Mouse (Mus musculus) forebrain, embryonic 11.5 days (tissue): Measurements from ENCODE around the gene Pitpnm1. TPM values are rescaled to one million over a fixed set of nuclear protein-coding genes. Genes with fewer than 3 reads are reported as not detected.

ENCODE experiments used
- ATAC-seq: fragments of 200-750 bp; cut with Nextera tagmentation; replicated peaks from 2 replicates; pipeline ENCODE4 v1.8.0; 2017; ENCODE audit warnings: moderate TSS enrichment; ENCODE audit not compliant: low FRiP score
- DNase-seq: peaks from one replicate; pipeline ENCODE4 v3.0.0-alpha.2; 2017; ENCODE audit warnings: low spot score
- H3K27ac ChIP-seq: fragments of 300-500 bp; sonication (generic); 2 replicates; pipeline ENCODE4 v1.5.1; 2014; ENCODE audit warnings: low read depth, low read length
- H3K27me3 ChIP-seq: fragments of 300-500 bp; sonication (generic); 2 replicates; pipeline ENCODE4 v1.6.1; 2014; ENCODE audit warnings: mild to moderate bottlenecking, low read length, mixed read lengths; ENCODE audit not compliant: control insufficient read depth, insufficient read depth
- H3K36me3 ChIP-seq: fragments of 300-500 bp; sonication (generic); 2 replicates; pipeline ENCODE4 v1.6.1; 2014; ENCODE audit warnings: mild to moderate bottlenecking, low read length, moderate library complexity, mixed read lengths; ENCODE audit not compliant: control insufficient read depth, insufficient read depth
- H3K4me1 ChIP-seq: fragments of 300-500 bp; sonication (generic); replicated peaks from 2 replicates; pipeline ENCODE4 v1.6.1; 2014; ENCODE audit warnings: low read length, mixed read lengths; ENCODE audit not compliant: control insufficient read depth, insufficient read depth
- H3K4me2 ChIP-seq: fragments of 300-500 bp; sonication (generic); 2 replicates; pipeline ENCODE4 v1.6.1; 2014; ENCODE audit warnings: low read depth, mild to moderate bottlenecking, low read length, moderate library complexity, mixed read lengths; ENCODE audit not compliant: severe bottlenecking
- H3K4me3 ChIP-seq: fragments of 300-500 bp; sonication (generic); 2 replicates; pipeline ENCODE4 v1.5.1; 2014; ENCODE audit warnings: low read depth, low read length
- H3K9ac ChIP-seq: fragments of 300-500 bp; sonication (generic); 2 replicates; pipeline ENCODE4 v1.6.1; 2014; ENCODE audit warnings: low read length
- H3K9me3 ChIP-seq: fragments of 300-500 bp; sonication (generic); 2 replicates; pipeline ENCODE4 v1.6.1; 2016; ENCODE audit warnings: low read length, mixed read lengths; ENCODE audit not compliant: control insufficient read depth
- whole genome bisulfite sequencing: fragments of 180-500 bp; shearing (Covaris S2); extraction: QIAGEN DNeasy Blood & Tissue Kit; methylation state at CpG from one replicate; pipeline ENCODE4 v1.1.7; 2014; 5-methylcytosine and 5-hydroxymethylcytosine counted together
- polyA plus RNA-seq: library from polyadenylated mRNA; unstranded; fragments of >200 nt; fragmentation: Nextera tagmentation; extraction: Ambion mirVana; gene quantifications from 2 replicates; pipeline ENCODE4 v1.2.1, GENCODE M21; 2014

Pitpnm1 gene
- polyA plus RNA-seq, 1 experiment from 2014 or later: 18.0 TPM

DNA sequence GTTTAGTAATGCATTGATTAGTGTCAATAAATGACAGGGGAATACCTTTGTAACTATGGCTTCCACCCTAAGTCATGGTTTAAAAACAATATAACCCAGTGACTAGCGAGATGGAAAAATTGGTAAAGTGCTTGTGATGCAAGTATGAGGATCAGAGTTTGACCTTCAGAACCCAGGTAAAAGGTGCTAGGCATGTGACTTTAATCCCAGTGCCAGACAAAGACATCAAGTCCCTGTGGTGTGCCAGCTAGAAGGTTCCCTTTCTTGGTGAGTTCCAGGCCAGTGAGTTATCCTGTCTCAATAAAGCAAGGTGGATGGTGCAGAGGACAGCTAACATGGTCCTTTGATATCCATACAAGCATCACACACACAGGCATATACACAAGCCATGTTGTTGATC lies 24.3 kb upstream of the Pitpnm1 start:
- Histone ChIP-seq H3K4me2 (no peak overlapping the region), H3K27ac (no peak overlapping the region), H3K9ac (no peak overlapping the region), H3K4me3 (no peak overlapping the region), H3K27me3 (no peaks in the 10 kb centered on the region), H3K36me3 (no peaks in the 10 kb centered on the region), H3K9me3 (no peaks in the 10 kb centered on the region), H3K4me1 (no peaks in the 10 kb centered on the region)
- DNase-seq: no peak
- no peak for ATAC-seq
- WGBS: 88% methylated on average over 1 of the region's 1 CpGs

DNA sequence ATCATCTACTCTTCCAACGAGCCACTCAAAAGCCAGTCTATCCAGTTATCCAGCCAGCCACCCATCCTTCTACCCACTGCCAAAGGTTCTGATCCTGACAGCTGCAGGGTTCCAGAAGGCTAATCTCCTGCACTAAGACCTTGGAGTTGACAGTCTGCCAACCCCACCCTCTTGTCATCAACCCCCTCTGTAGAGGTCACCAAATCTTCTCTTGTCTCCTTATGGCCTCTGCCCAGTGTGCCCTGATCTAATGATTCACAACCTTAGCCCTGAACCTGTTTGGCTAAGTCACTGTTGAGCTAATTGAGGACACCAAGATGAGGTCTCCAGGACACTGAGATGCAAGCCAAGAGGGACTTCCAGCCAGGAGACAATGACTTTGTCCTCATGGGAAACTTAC lies 20.2 kb upstream of the Pitpnm1 start:
- DNase-seq: peak; percentile 17
- WGBS: 83% methylated on average over 1 of the region's 1 CpGs
- no peak overlapping the region for H3K9ac ChIP-seq
- H3K4me1 ChIP-seq: no peaks in the 10 kb centered on the region
- no peaks in the 10 kb centered on the region for H3K36me3 ChIP-seq
- no peaks in the 10 kb centered on the region for H3K27me3 ChIP-seq
- no peak overlapping the region for H3K4me2 ChIP-seq
- H3K4me3 ChIP-seq: no peak overlapping the region
- ATAC-seq: no peak
- no peak overlapping the region for H3K27ac ChIP-seq
- no peaks in the 10 kb centered on the region for H3K9me3 ChIP-seq

DNA sequence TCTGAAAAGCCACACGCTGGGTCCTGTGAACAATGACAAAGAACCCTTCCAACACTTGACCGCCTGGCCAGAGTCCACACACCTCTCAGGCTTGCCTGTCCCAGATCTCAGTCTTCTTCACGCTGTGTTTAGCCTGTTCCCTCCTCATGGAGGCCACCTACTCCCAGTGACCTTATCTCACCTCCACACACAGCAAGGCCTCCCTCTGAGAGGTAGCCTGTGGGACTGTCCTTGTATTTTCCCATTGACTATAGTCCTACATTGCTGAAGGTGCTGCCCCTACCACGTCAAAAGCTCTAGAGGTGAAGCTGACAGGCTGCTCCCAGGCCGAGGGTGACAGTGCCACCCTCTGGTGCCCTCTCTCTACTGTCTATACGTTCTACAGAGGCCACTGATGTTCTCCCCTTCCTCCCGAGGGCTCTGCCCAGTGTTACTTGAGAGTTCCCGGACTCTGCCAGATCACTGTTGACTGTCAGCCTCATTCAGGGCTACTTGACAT lies 19.2 kb upstream of the Pitpnm1 start:
- Histone ChIP-seq H3K4me1 (no peaks in the 10 kb centered on the region), H3K27me3 (no peaks in the 10 kb centered on the region), H3K9ac (no peak overlapping the region), H3K36me3 (no peaks in the 10 kb centered on the region), H3K4me2 (no peak overlapping the region), H3K4me3 (no peak overlapping the region), H3K27ac (no peak overlapping the region), H3K9me3 (no peaks in the 10 kb centered on the region)
- DNase-seq (peak; percentile 42), ATAC-seq (no peak)
- 69% methylated on average over 8 of the region's 8 CpGs for WGBS

DNA sequence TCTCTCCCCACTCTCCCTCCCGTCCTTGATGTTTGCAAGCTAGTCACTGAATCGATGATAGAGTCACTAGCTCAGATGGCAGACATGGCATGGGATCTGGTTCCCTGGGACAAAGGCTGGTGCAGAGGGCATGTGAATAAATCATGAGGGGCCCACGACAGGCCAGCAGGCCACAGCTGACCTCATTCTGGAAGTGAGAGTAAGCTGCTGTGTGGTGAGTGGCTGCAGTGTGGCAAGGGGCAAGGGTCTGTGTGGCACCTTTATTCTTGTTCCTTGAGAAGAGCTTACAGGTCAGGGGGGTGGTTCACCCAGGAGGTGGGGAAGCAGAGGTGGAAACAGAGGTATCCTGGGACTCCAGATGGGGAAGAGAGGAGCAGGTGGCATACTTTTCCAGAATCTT lies 18.4 kb upstream of the Pitpnm1 start, which contains the start of gene Cabp2:
Cabp2 (plus strand) TSS at position 185 of the 400 bp plus-strand sequence.
- Histone ChIP-seq H3K4me1 (no peaks in the 10 kb centered on the region), H3K4me2 (no peak within 1 kb of the TSS), H3K9ac (no peak within 1 kb of the TSS), H3K27ac (no peak within 1 kb of the TSS), H3K27me3 (no peaks in the 10 kb centered on the region), H3K36me3 (no peaks in the 10 kb centered on the region), H3K9me3 (no peaks in the 10 kb centered on the region), H3K4me3 (no peak within 1 kb of the TSS)
- ATAC-seq (no peak), DNase-seq (peak; percentile 42)
- 70% methylated on average over 3 of the region's 3 CpGs for WGBS

DNA sequence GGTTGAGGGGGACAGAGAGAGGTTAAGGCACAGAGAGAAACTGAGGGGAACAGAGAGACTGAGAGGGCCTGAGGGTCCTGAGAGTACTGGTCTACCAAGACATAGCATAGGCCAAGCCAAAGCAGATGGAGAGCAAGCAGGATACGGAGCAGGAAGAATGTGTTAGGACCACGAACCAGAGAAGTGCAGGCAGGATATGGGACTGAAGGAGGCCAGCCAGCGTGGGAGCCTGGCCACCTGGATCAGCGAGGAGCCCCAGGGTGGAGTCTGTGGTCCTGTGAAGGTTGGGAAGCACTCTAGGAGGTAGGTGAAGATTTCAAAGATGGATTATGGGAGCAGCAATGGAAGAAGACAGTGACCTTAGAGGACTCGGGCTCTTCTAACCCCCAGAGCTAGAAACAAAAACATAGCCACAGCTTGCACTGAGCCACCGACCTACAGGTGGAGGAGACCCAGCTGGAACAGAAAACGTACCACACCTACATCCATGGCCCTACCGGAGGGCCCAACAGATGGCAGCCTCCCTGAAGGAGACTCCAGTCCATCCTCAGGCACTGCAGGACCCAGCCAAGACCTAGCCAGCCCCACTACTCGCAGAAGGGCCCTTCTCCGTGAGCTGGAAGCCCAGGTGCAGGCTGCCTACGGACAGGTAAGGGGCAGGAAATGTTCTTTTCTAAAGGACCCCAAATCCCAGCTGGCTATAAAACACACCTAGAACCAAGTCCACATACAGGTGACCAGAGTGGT lies 17.4 kb upstream of the Pitpnm1 start:
- WGBS: 84% methylated on average over 11 of the region's 11 CpGs
- peak; percentile 38 for DNase-seq
- H3K36me3 ChIP-seq: no peaks in the 10 kb centered on the region
- no peaks in the 10 kb centered on the region for H3K27me3 ChIP-seq
- H3K4me3 ChIP-seq: no peak overlapping the region
- no peaks in the 10 kb centered on the region for H3K9me3 ChIP-seq
- ATAC-seq: no peak
- no peaks in the 10 kb centered on the region for H3K4me1 ChIP-seq
- no peak overlapping the region for H3K9ac ChIP-seq
- no peak overlapping the region for H3K4me2 ChIP-seq
- no peak overlapping the region for H3K27ac ChIP-seq

DNA sequence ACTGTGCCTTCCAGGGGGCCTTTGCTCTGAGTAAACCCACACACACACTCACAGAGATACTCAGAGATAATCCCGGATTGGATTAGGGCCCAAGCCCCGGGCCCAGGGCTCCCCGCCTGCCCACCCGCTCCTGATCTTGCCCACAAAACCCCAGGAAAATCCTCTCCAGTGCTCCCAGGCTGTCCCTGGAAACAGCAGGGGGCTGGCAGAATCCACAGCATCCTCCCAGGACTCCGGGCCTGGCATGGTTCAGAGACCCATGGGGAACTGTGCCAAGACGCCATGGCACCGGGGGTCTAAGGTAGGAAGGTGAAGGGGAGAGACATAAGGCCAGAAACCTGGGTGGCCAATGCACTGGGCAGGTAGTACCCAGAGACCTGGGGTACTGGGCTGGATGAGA lies 16.5 kb upstream of the Pitpnm1 start:
- no peaks in the 10 kb centered on the region for H3K4me1 ChIP-seq
- H3K4me3 ChIP-seq: no peak overlapping the region
- no peaks in the 10 kb centered on the region for H3K9me3 ChIP-seq
- H3K27ac ChIP-seq: no peak overlapping the region
- H3K27me3 ChIP-seq: no peaks in the 10 kb centered on the region
- no peaks in the 10 kb centered on the region for H3K36me3 ChIP-seq
- H3K9ac ChIP-seq: no peak overlapping the region
- ATAC-seq (no peak), DNase-seq (peak; percentile 42)
- no peak overlapping the region for H3K4me2 ChIP-seq
- 66% methylated on average over 7 of the region's 7 CpGs for WGBS

DNA sequence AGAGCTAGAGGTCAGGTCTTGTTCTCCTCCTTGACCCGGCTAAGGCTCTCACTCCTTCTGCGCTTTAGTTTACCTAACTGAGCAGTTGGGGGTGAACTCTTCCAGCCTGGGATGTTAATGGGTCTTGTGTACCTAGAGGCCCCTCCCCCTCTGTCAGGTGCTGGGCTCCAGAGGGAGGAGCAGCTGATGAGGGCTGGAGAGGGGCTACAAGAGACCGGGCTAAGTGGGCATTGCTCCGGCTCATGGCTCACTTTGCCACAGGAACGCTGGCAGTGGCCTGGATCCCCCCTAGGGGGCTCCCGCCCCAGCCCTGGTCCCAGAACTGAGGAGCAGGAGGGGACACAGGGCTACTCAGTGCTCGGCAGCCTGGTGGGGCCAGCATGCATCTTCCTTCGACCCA lies 16.0 kb upstream of the Pitpnm1 start:
- WGBS: 28% methylated on average over 8 of the region's 8 CpGs
- Histone ChIP-seq H3K27me3 (no peaks in the 10 kb centered on the region), H3K4me1 (no peaks in the 10 kb centered on the region), H3K4me2 (no peak overlapping the region), H3K27ac (no peak overlapping the region), H3K36me3 (no peaks in the 10 kb centered on the region), H3K9ac (no peak overlapping the region), H3K4me3 (no peak overlapping the region), H3K9me3 (no peaks in the 10 kb centered on the region)
- DNase-seq: peak; percentile 51
- ATAC-seq: no peak

DNA sequence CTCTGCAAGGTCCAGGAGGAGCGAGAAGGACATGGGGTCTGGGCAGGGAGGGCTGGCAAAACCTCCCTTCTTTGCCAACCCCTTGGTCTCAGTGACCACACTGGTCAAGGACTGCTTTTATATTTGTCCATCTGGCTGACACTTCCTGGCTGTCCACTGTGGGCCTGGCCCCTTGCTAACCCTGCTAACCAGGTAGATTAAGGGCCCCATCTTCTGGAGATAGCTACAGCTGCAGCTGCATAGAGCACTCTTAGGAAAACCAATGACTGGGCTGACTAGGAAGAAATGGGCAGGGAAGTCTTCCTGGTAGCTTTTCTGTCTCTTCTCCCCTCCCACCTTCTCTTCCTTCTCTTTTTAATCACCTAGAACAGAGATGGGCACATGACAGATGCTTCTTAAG lies 14.8 kb upstream of the Pitpnm1 start:
- DNase-seq (no peak), ATAC-seq (no peak)
- Histone ChIP-seq H3K4me1 (no peaks in the 10 kb centered on the region), H3K9ac (no peak overlapping the region), H3K9me3 (no peaks in the 10 kb centered on the region), H3K27ac (no peak overlapping the region), H3K27me3 (no peaks in the 10 kb centered on the region), H3K4me3 (no peak overlapping the region), H3K4me2 (no peak overlapping the region), H3K36me3 (no peaks in the 10 kb centered on the region)
- WGBS: 93% methylated on average over 1 of the region's 1 CpGs

DNA sequence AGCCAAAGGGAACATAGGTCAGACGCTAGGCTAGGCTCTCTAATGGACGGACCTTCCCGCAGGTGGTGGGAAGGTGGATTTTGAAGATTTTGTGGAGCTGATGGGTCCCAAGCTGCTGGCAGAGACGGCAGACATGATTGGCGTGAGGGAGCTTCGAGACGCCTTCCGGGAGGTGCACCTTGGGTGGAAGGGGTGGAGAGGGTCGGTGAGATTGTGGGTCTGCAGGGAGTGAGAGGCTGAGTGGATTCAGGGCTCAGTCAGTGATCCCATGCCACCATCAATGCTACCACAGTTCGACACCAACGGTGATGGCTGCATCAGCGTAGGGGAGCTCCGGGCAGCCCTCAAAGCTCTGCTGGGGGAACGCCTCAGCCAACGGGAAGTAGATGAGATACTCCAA lies 13.6 kb upstream of the Pitpnm1 start:
- WGBS: 92% methylated on average over 15 of the region's 15 CpGs
- H3K4me3 ChIP-seq: no peak overlapping the region
- ATAC-seq: no peak
- no peaks in the 10 kb centered on the region for H3K27me3 ChIP-seq
- H3K4me2 ChIP-seq: no peak overlapping the region
- DNase-seq: peak; percentile 42
- no peak overlapping the region for H3K27ac ChIP-seq
- H3K9ac ChIP-seq: no peak overlapping the region
- no peaks in the 10 kb centered on the region for H3K36me3 ChIP-seq
- no peaks in the 10 kb centered on the region for H3K9me3 ChIP-seq
- H3K4me1 ChIP-seq: no peaks in the 10 kb centered on the region
